Comparison of ENCODE assay signal across 19 mouse cellular contexts in the genomic region with DNA sequence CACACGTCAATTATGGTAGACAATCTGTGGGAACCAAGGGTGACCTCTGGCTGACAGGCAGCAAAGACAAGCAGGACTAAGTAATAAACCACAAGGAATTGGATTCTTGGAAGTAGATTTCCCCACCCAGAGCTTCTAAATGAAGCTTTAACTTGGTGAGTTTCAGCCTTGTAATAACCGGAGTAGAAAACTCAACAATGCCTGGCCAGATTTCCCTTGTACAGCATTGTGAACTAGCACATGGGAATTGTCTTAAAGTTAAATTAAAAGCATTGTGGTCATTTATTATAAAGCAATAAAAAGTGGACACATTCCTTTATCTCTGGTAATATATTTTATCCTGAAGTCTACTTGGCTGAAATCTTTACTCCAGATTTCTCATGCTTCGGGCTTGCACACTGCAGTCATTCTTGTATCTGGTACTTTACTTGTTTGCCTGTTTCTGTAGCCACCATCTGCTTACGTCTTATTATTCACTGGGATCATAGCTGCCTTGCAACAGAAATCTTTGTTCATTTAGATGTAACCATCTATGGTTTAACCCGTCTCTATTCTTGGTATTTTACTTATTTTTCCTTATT. TPM values are rescaled to one million over a fixed set of nuclear protein-coding genes. Genes with fewer than 3 reads are reported as not detected.
A peak's percentile ranks its signal among the peaks of the same experiment; 100 is the strongest.
DNase-seq lines count a peak whose midpoint lies in the region; ATAC-seq and TF ChIP-seq lines count a peak whose summit lies in the region.
"Had no signal": no experiment of that assay in that cellular context is flagged by ENCODE, and none has a peak within 500 bp of the region (broad histone marks: within the 10 kb centered on the region; RNA-seq: fewer than 3 reads in every experiment).

No protein-coding gene starts in this region.

- peaks cover 25% of the 10 kb centered on the region for H3K4me1 ChIP-seq in intestine, embryonic 14.5 days (replicated peaks; ENCODE audit: control insufficient read depth, insufficient read depth, low read length)
- peaks cover 4% of the 10 kb centered on the region; the same call in 1 of the 2 replicates for H3K4me1 ChIP-seq in intestine, embryonic 16.5 days (ENCODE audit: control insufficient read depth, insufficient read depth, low read length)
- H3K4me1 ChIP-seq in lung, embryonic 14.5 days (ENCODE audit: insufficient read depth): peaks cover 6% of the 10 kb centered on the region; the same call in 1 of the 2 replicates
- peaks cover 56% of the 10 kb centered on the region for H3K4me1 ChIP-seq in limb, embryonic 13.5 days
- H3K4me1 ChIP-seq in stomach, postnatal 0 days (replicated peaks; ENCODE audit: control insufficient read depth, insufficient read depth): 0 out of 2 replicates have a peak, but pooled peaks cover 2% of the 10 kb centered on the region

- peak overlapping the region; percentile 4; the same call in 1 of the 2 replicates for H3K27ac ChIP-seq in intestine, embryonic 14.5 days (ENCODE audit: low read depth)
- H3K27ac ChIP-seq in intestine, embryonic 16.5 days (ENCODE audit: low read length): no peak overlapping the region
- peak overlapping the region; percentile 44; the same call in 1 of the 2 replicates for H3K27ac ChIP-seq in lung, embryonic 14.5 days (ENCODE audit: low read depth)
- H3K27ac ChIP-seq in limb, embryonic 13.5 days: peak overlapping the region; percentile 39; the same call in 1 of the 2 replicates
- 0 out of 2 replicates have a peak overlapping the region, but pooled peaks have one; percentile 18 for H3K27ac ChIP-seq in stomach, postnatal 0 days (replicated peaks)
- H3K27ac ChIP-seq: forebrain, embryonic 10.5 days; gastrocnemius, adult 2 months; hindbrain, embryonic 12.5 days; layer of hippocampus, adult 2 months; macrophage; midbrain, embryonic 15.5 days had no signal

- intact Hi-C loops in left cerebral cortex, postnatal 14 days (cut with DNase I): no loop called here

- no peak for DNase-seq in intestine, embryonic 14.5 days (ENCODE audit: low spot score)
- no peak for DNase-seq in lung, embryonic 14.5 days
- no peak for DNase-seq in lung, postnatal 36 days
- DNase-seq in stomach, postnatal 0 days (ENCODE audit: low spot score): no peak
- DNase-seq in left cerebral cortex, postnatal 14 days (ENCODE audit: low spot score in 2 of 2): no peak
- DNase-seq: adrenal gland, postnatal 36 days; cerebellum, adult 9-10 months; gastrocnemius, adult 2 months; kidney, adult 8-10 months; right cerebral cortex, postnatal 4 days; thymus, postnatal 14 days had no signal

- TF ChIP-seq CTCF in lung, embryonic 14.5 days (IDR thresholded peaks at IDR 0.05; ENCODE audit: low read depth): no peak
- TF ChIP-seq CTCF in stomach, postnatal 0 days (IDR thresholded peaks at IDR 0.05; ENCODE audit: low read depth): no peak

- H3K4me2 ChIP-seq in intestine, embryonic 14.5 days (ENCODE audit: low read length): no peak overlapping the region
- H3K4me2 ChIP-seq in intestine, embryonic 16.5 days (ENCODE audit: low read depth, low read length): no peak overlapping the region
- H3K4me2 ChIP-seq in lung, embryonic 14.5 days: no peak overlapping the region
- H3K4me2 ChIP-seq in limb, embryonic 13.5 days (replicated peaks): no peak overlapping the region
- no peak overlapping the region for H3K4me2 ChIP-seq in stomach, postnatal 0 days (replicated peaks; ENCODE audit: low read depth)
- H3K4me2 ChIP-seq: hindbrain, embryonic 12.5 days; midbrain, embryonic 15.5 days had no signal

- no peak overlapping the region for H3K9ac ChIP-seq in intestine, embryonic 14.5 days (ENCODE audit: low read length)
- no peak overlapping the region for H3K9ac ChIP-seq in intestine, embryonic 16.5 days (ENCODE audit: low read depth, low read length)
- H3K9ac ChIP-seq in lung, embryonic 14.5 days: no peak overlapping the region
- no peak overlapping the region for H3K9ac ChIP-seq in limb, embryonic 13.5 days
- no peak overlapping the region for H3K9ac ChIP-seq in stomach, postnatal 0 days (ENCODE audit: low read length)
- H3K9ac ChIP-seq: hindbrain, embryonic 12.5 days; midbrain, embryonic 15.5 days had no signal

- WGBS in intestine, embryonic 14.5 days: 53% methylated on average over 5 of the region's 5 CpGs
- 64% methylated on average over 5 of the region's 5 CpGs for WGBS in intestine, embryonic 16.5 days
- 58% methylated on average over 5 of the region's 5 CpGs for WGBS in lung, embryonic 14.5 days
- WGBS in limb, embryonic 13.5 days: 45% methylated on average over 5 of the region's 5 CpGs
- WGBS in stomach, postnatal 0 days: 65% methylated on average over 5 of the region's 5 CpGs

- H3K9me3 ChIP-seq in intestine, embryonic 14.5 days (ENCODE audit: control insufficient read depth, low read length): no peaks in the 10 kb centered on the region
- no peaks in the 10 kb centered on the region for H3K9me3 ChIP-seq in intestine, embryonic 16.5 days (ENCODE audit: control insufficient read depth, low read length)
- no peaks in the 10 kb centered on the region for H3K9me3 ChIP-seq in lung, embryonic 14.5 days (ENCODE audit: low read depth, low read length)
- H3K9me3 ChIP-seq in limb, embryonic 13.5 days: no peaks in the 10 kb centered on the region
- H3K9me3 ChIP-seq in stomach, postnatal 0 days (ENCODE audit: control insufficient read depth, low read length): no peaks in the 10 kb centered on the region
- H3K9me3 ChIP-seq: forebrain, embryonic 10.5 days; hindbrain, embryonic 12.5 days; midbrain, embryonic 15.5 days had no signal

- H3K27me3 ChIP-seq in intestine, embryonic 14.5 days (replicated peaks; ENCODE audit: control insufficient read depth, insufficient read depth, low read length): no peaks in the 10 kb centered on the region
- no peaks in the 10 kb centered on the region for H3K27me3 ChIP-seq in intestine, embryonic 16.5 days (replicated peaks; ENCODE audit: control insufficient read depth, insufficient read depth, low read length)
- no peaks in the 10 kb centered on the region for H3K27me3 ChIP-seq in lung, embryonic 14.5 days (ENCODE audit: insufficient read depth, low read length)
- H3K27me3 ChIP-seq in limb, embryonic 13.5 days: no peaks in the 10 kb centered on the region
- H3K27me3 ChIP-seq in stomach, postnatal 0 days (ENCODE audit: control insufficient read depth, insufficient read depth, low read length): no peaks in the 10 kb centered on the region
- H3K27me3 ChIP-seq: hindbrain, embryonic 12.5 days; midbrain, embryonic 15.5 days had no signal

- TF ChIP-seq EP300 in stomach, postnatal 0 days (optimal IDR thresholded peaks at IDR 0.05): no peak

- ATAC-seq in intestine, embryonic 14.5 days (replicated peaks; ENCODE audit: low FRiP score, low TSS enrichment, low read depth): no peak
- ATAC-seq in intestine, embryonic 16.5 days: no peak
- ATAC-seq in lung, embryonic 14.5 days (ENCODE audit: insufficient read depth): no peak
- ATAC-seq in limb, embryonic 13.5 days (ENCODE audit: low FRiP score, low read depth): no peak
- ATAC-seq in stomach, postnatal 0 days (ENCODE audit: low FRiP score, low TSS enrichment): no peak
- ATAC-seq: midbrain, embryonic 15.5 days had no signal

- no peaks in the 10 kb centered on the region for H3K36me3 ChIP-seq in intestine, embryonic 14.5 days (ENCODE audit: control insufficient read depth, insufficient read depth, low read length)
- H3K36me3 ChIP-seq in intestine, embryonic 16.5 days (ENCODE audit: control insufficient read depth, insufficient read depth, low read length): no peaks in the 10 kb centered on the region
- H3K36me3 ChIP-seq in lung, embryonic 14.5 days (ENCODE audit: insufficient read depth): no peaks in the 10 kb centered on the region
- H3K36me3 ChIP-seq in limb, embryonic 13.5 days: no peaks in the 10 kb centered on the region
- H3K36me3 ChIP-seq in stomach, postnatal 0 days (ENCODE audit: control insufficient read depth, insufficient read depth, low read length): no peaks in the 10 kb centered on the region
- H3K36me3 ChIP-seq: forebrain, embryonic 10.5 days; hindbrain, embryonic 12.5 days; midbrain, embryonic 15.5 days had no signal

- H3K4me3 ChIP-seq in intestine, embryonic 14.5 days (ENCODE audit: low read depth, low read length): no peak overlapping the region
- no peak overlapping the region for H3K4me3 ChIP-seq in intestine, embryonic 16.5 days (ENCODE audit: low read length)
- H3K4me3 ChIP-seq in lung, embryonic 14.5 days (ENCODE audit: low read depth, low read length): no peak overlapping the region
- no peak overlapping the region for H3K4me3 ChIP-seq in limb, embryonic 13.5 days
- H3K4me3 ChIP-seq in stomach, postnatal 0 days (ENCODE audit: low read depth, low read length): no peak overlapping the region
- H3K4me3 ChIP-seq: forebrain, embryonic 10.5 days; hindbrain, embryonic 12.5 days; layer of hippocampus, adult 2 months; midbrain, embryonic 15.5 days; myocyte had no signal

RNA-seq across cellular contexts. Expression of gene Mest, which starts 8.4 kb away (rescaled TPM):
- 962 and 973 TPM in 2 replicates for polyA plus RNA-seq in intestine, embryonic 14.5 days (2014; fragmentation: Nextera tagmentation; extraction: Ambion mirVana)
- 558 and 560 TPM in 2 replicates for polyA plus RNA-seq in intestine, embryonic 16.5 days (2015; fragmentation: Nextera tagmentation; extraction: Ambion mirVana)
- 1,596 and 1,677 TPM in 2 replicates for polyA plus RNA-seq in lung, embryonic 14.5 days (2014; fragmentation: Nextera tagmentation; extraction: Ambion mirVana)
- 1,770 and 1,957 TPM in 2 replicates for polyA plus RNA-seq in limb, embryonic 13.5 days (2015; fragmentation: Nextera tagmentation; extraction: Ambion mirVana)
- polyA plus RNA-seq in stomach, postnatal 0 days (2015; fragmentation: Nextera tagmentation; extraction: Ambion mirVana): 156 and 168 TPM in 2 replicates
- total RNA-seq in left cerebral cortex, postnatal 14 days (2021): 100 to 1,000 TPM; 115 to 130 TPM

RNA-seq across cellular contexts. Expression of gene Cep41, which starts 21.4 kb away (rescaled TPM):
- polyA plus RNA-seq in intestine, embryonic 14.5 days (2014; fragmentation: Nextera tagmentation; extraction: Ambion mirVana): 10.0 and 10.3 TPM in 2 replicates
- 6.2 and 6.6 TPM in 2 replicates for polyA plus RNA-seq in intestine, embryonic 16.5 days (2015; fragmentation: Nextera tagmentation; extraction: Ambion mirVana)
- 11.6 and 12.8 TPM in 2 replicates for polyA plus RNA-seq in lung, embryonic 14.5 days (2014; fragmentation: Nextera tagmentation; extraction: Ambion mirVana)
- 52.3 and 55.4 TPM in 2 replicates for polyA plus RNA-seq in limb, embryonic 13.5 days (2015; fragmentation: Nextera tagmentation; extraction: Ambion mirVana)
- 4.0 and 4.7 TPM in 2 replicates for polyA plus RNA-seq in stomach, postnatal 0 days (2015; fragmentation: Nextera tagmentation; extraction: Ambion mirVana)
- 1 to 10 TPM; 7.2 to 7.4 TPM for total RNA-seq in left cerebral cortex, postnatal 14 days (2021)
